Mouse (Mus musculus) T-helper 2 cell (primary cell): ENCODE data around the gene Fam53a.

ENCODE experiments used
- in situ Hi-C: fragments of 300-600 bp; cut with MboI, MseI; formaldehyde crosslinking; loops from one replicate; pipeline ENCODE4 v1.15.1; 2025; ENCODE audit warnings: high pct_unique_total_duplicates

Gene Fam53a

GRCm38 (mm10) chr5:33632526-33632925 is 3.1 kb upstream of the Fam53a start:
- in situ Hi-C loops: no loop called here

GRCm38 (mm10) chr5:33630615-33631014 is 1.2 kb upstream of the Fam53a start:
- in situ Hi-C loops: no loop called here

- in situ Hi-C loops: no loop called here
Observed at GRCm38 (mm10) chr5:33630061-33630460, 626 bp upstream of the Fam53a start.

GRCm38 (mm10) chr5:33628820-33629300 is 575 bp downstream of the Fam53a start:
- in situ Hi-C loops: no loop called here

- in situ Hi-C loops: no loop called here
Observed at GRCm38 (mm10) chr5:33627968-33628367, 1.5 kb downstream of the Fam53a start.

GRCm38 (mm10) chr5:33623766-33624165 is 5.7 kb downstream of the Fam53a start:
- in situ Hi-C loops: no loop called here

- in situ Hi-C loops: no loop called here
Observed at GRCm38 (mm10) chr5:33622671-33623070, 6.8 kb downstream of the Fam53a start.

GRCm38 (mm10) chr5:33614391-33614790 is 15.0 kb downstream of the Fam53a start:
- in situ Hi-C loops: no loop called here

- in situ Hi-C loops: no loop called here
Observed at GRCm38 (mm10) chr5:33611795-33612194, 17.6 kb downstream of the Fam53a start.

- in situ Hi-C loops: no loop called here
Observed at GRCm38 (mm10) chr5:33609226-33609625, 20.2 kb downstream of the Fam53a start.

GRCm38 (mm10) chr5:33607434-33607833 is 22.0 kb downstream of the Fam53a start:
- in situ Hi-C loops: no loop called here

GRCm38 (mm10) chr5:33606631-33607030 is 22.8 kb downstream of the Fam53a start:
- in situ Hi-C loops: no loop called here

- in situ Hi-C loops: no loop called here
Observed at GRCm38 (mm10) chr5:33605314-33605713, 24.1 kb downstream of the Fam53a start.

GRCm38 (mm10) chr5:33593620-33594019 is 35.8 kb downstream of the Fam53a start:
- in situ Hi-C loops: no loop called here

GRCm38 (mm10) chr5:33589221-33589888 is 40.1 kb downstream of the Fam53a start:
- in situ Hi-C loops: loop anchor here (5.0 kb wide), 1 partner anchor 97 kb away; no protein-coding TSS in a partner anchor

- in situ Hi-C loops: loop anchor here (5.0 kb wide), 1 partner anchor 96 kb away; no protein-coding TSS in a partner anchor
Observed at GRCm38 (mm10) chr5:33588066-33588465, 41.4 kb downstream of the Fam53a start.

- in situ Hi-C loops: loop anchor here (5.0 kb wide), 1 partner anchor 95 kb away; no protein-coding TSS in a partner anchor
Observed at GRCm38 (mm10) chr5:33587498-33588058, 41.9 kb downstream of the Fam53a start.

GRCm38 (mm10) chr5:33580336-33580735 is 49.1 kb downstream of the Fam53a start:
- in situ Hi-C loops: no loop called here

GRCm38 (mm10) chr5:33574207-33574606 is 55.2 kb downstream of the Fam53a start:
- in situ Hi-C loops: loop anchor here (10.0 kb wide), 1 partner anchor 339 kb away; no protein-coding TSS in a partner anchor

GRCm38 (mm10) chr5:33565886-33566285 is 63.5 kb downstream of the Fam53a start:
- in situ Hi-C loops: no loop called here

- in situ Hi-C loops: no loop called here
Observed at GRCm38 (mm10) chr5:33556277-33556995, 73.0 kb downstream of the Fam53a start.
